Mouse (Mus musculus): ENCODE measurements around the gene Tenm4.

Gene Tenm4

GRCm38 (mm10) chr7:96242328-96243185 is 71.5 kb downstream of the Tenm4 start:
- in situ Hi-C loops (cut with MboI, MseI): no loop called here

- in situ Hi-C loops (cut with MboI, MseI): no loop called here
Measured at GRCm38 (mm10) chr7:96244796-96245195, 73.8 kb downstream of the Tenm4 start.

- in situ Hi-C loops (cut with MboI, MseI): no loop called here
Measured at GRCm38 (mm10) chr7:96259630-96260029, 88.6 kb downstream of the Tenm4 start.

- in situ Hi-C loops (cut with MboI, MseI): no loop called here
Measured at GRCm38 (mm10) chr7:96262182-96262581, 91.1 kb downstream of the Tenm4 start.

- in situ Hi-C loops (cut with MboI, MseI): no loop called here
Measured at GRCm38 (mm10) chr7:96265941-96266340, 94.9 kb downstream of the Tenm4 start.

- in situ Hi-C loops (cut with MboI, MseI): no loop called here
Measured at GRCm38 (mm10) chr7:96267266-96267665, 96.2 kb downstream of the Tenm4 start.

- in situ Hi-C loops (cut with MboI, MseI): no loop called here
Measured at GRCm38 (mm10) chr7:96270684-96271083, 99.6 kb downstream of the Tenm4 start.

- in situ Hi-C loops (cut with MboI, MseI): no loop called here
Measured at GRCm38 (mm10) chr7:96272068-96272467, 101.0 kb downstream of the Tenm4 start.

GRCm38 (mm10) chr7:96274486-96274885 is 103.4 kb downstream of the Tenm4 start:
- in situ Hi-C loops (cut with MboI, MseI): no loop called here

GRCm38 (mm10) chr7:96277550-96277949 is 106.5 kb downstream of the Tenm4 start:
- in situ Hi-C loops (cut with MboI, MseI): no loop called here

- in situ Hi-C loops (cut with MboI, MseI): no loop called here
Measured at GRCm38 (mm10) chr7:96278378-96278777, 107.3 kb downstream of the Tenm4 start.

GRCm38 (mm10) chr7:96280795-96281194 is 109.7 kb downstream of the Tenm4 start:
- in situ Hi-C loops (cut with MboI, MseI): no loop called here

GRCm38 (mm10) chr7:96290576-96290975 is 119.5 kb downstream of the Tenm4 start:
- in situ Hi-C loops (cut with MboI, MseI): no loop called here

GRCm38 (mm10) chr7:96295959-96296358 is 124.9 kb downstream of the Tenm4 start:
- in situ Hi-C loops (cut with MboI, MseI): no loop called here

- in situ Hi-C loops (cut with MboI, MseI): no loop called here
Measured at GRCm38 (mm10) chr7:96300826-96301397, 129.9 kb downstream of the Tenm4 start.

GRCm38 (mm10) chr7:96301813-96302212 is 130.8 kb downstream of the Tenm4 start:
- in situ Hi-C loops (cut with MboI, MseI): no loop called here

- in situ Hi-C loops (cut with MboI, MseI): no loop called here
Measured at GRCm38 (mm10) chr7:96303963-96304362, 132.9 kb downstream of the Tenm4 start.

- in situ Hi-C loops (cut with MboI, MseI): no loop called here
Measured at GRCm38 (mm10) chr7:96305382-96305935, 134.4 kb downstream of the Tenm4 start.

GRCm38 (mm10) chr7:96308106-96308505 is 137.1 kb downstream of the Tenm4 start:
- in situ Hi-C loops (cut with MboI, MseI): no loop called here

GRCm38 (mm10) chr7:96329343-96329742 is 158.3 kb downstream of the Tenm4 start:
- in situ Hi-C loops (cut with MboI, MseI): no loop called here

- in situ Hi-C loops (cut with MboI, MseI): no loop called here
Measured at GRCm38 (mm10) chr7:96331186-96331585, 160.1 kb downstream of the Tenm4 start.

GRCm38 (mm10) chr7:96334361-96334760 is 163.3 kb downstream of the Tenm4 start:
- in situ Hi-C loops (cut with MboI, MseI): no loop called here

- in situ Hi-C loops (cut with MboI, MseI): no loop called here
Measured at GRCm38 (mm10) chr7:96336376-96336775, 165.3 kb downstream of the Tenm4 start.

Measured in T-helper 1 cell (primary cell).